Comparison of ENCODE assay signal across 10 mouse cellular contexts in the genomic region with DNA sequence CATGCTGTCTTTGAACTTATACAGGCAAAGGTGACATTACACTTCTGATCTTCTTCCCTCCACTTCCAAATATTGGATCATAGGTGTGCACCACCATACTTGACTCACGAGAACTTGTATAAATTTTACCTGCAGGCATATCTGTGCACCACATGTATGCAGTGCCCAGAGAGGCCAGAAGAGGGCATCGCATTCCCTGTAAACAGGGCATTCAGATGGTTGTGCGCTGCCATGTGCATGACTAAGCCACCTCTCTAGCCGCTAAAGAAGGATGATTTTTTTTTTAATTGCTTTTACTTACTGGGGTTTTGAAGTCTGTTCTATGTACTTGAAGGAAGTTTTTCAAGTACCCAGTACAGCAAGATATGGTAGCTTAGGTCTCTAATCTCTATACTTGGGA. TPM values are rescaled to one million over a fixed set of nuclear protein-coding genes. Genes with fewer than 3 reads are reported as not detected.
DNase-seq lines count a peak whose midpoint lies in the region; ATAC-seq and TF ChIP-seq lines count a peak whose summit lies in the region.
"Had no signal": no experiment of that assay in that cellular context is flagged by ENCODE, and none has a peak within 500 bp of the region (broad histone marks: within the 10 kb centered on the region; RNA-seq: fewer than 3 reads in every experiment).

No protein-coding gene starts in this region.

- peaks cover 11% of the 10 kb centered on the region for H3K27me3 ChIP-seq in E14TG2a.4 (ENCODE audit: insufficient read depth, low read length)
- H3K27me3 ChIP-seq in midbrain, embryonic 10.5 days (ENCODE audit: low read depth, poor library complexity, severe bottlenecking), result no peaks in the 10 kb centered on the region

- 89% methylated on average over 4 of the region's 4 CpGs for WGBS in midbrain, embryonic 10.5 days

- H3K4me3 ChIP-seq in layer of hippocampus, adult 2 months, result no peak overlapping the region
- H3K4me3 ChIP-seq in E14TG2a.4 (replicated peaks; ENCODE audit: low read length), result no peak overlapping the region
- H3K4me3 ChIP-seq in cortical plate, adult 2 months (ENCODE audit: insufficient read depth, low read length), result no peak overlapping the region
- H3K4me3 ChIP-seq in midbrain, embryonic 10.5 days, result no peak overlapping the region

- no peak overlapping the region for H3K27ac ChIP-seq in layer of hippocampus, adult 2 months
- H3K27ac ChIP-seq in cortical plate, adult 2 months (ENCODE audit: insufficient read depth, low read length), result no peak overlapping the region
- H3K27ac ChIP-seq in midbrain, embryonic 10.5 days (replicated peaks), result no peak overlapping the region

- H3K4me1 ChIP-seq in E14TG2a.4 (replicated peaks; ENCODE audit: low read depth, low read length), result peaks cover 31% of the 10 kb centered on the region
- H3K4me1 ChIP-seq in cortical plate, adult 2 months (ENCODE audit: control insufficient read depth, insufficient read depth, low read length), result no peaks in the 10 kb centered on the region
- no peaks in the 10 kb centered on the region for H3K4me1 ChIP-seq in midbrain, embryonic 10.5 days

- no peaks in the 10 kb centered on the region for H3K9me3 ChIP-seq in E14TG2a.4 (ENCODE audit: low read length)
- no peaks in the 10 kb centered on the region; the same call in 1 of the 2 replicates for H3K9me3 ChIP-seq in midbrain, embryonic 10.5 days (replicated peaks)

- no peaks in the 10 kb centered on the region for H3K36me3 ChIP-seq in E14TG2a.4 (ENCODE audit: insufficient read depth, low read length)
- no peaks in the 10 kb centered on the region for H3K36me3 ChIP-seq in midbrain, embryonic 10.5 days
- H3K36me3 ChIP-seq: G1E had no signal

- ATAC-seq in megakaryocyte-erythroid progenitor cell, adult 5-6 weeks (replicated peaks; ENCODE audit: low FRiP score, low TSS enrichment, poor library complexity, severe bottlenecking), result peak; percentile 58

- TF ChIP-seq POLR2A in cortical plate, adult 2 months (IDR thresholded peaks at IDR 0.05; ENCODE audit: extremely low read depth, insufficient read depth, low read length), result no peak

- peak; percentile 71 for TF ChIP-seq CTCF in layer of hippocampus, adult 2 months (conservative IDR thresholded peaks at IDR 0.05)
- TF ChIP-seq CTCF in E14TG2a.4 (conservative IDR thresholded peaks at IDR 0.05; ENCODE audit: low read length), result peak; percentile 93
- TF ChIP-seq CTCF in cortical plate, adult 2 months (IDR thresholded peaks at IDR 0.05; ENCODE audit: extremely low read depth, insufficient read depth, low read length), result peak; percentile 38

- DNase-seq in cerebellum, adult 11 months, result peak; percentile 29
- no peak for DNase-seq in cerebellum, adult 11-12 months
- no peak for DNase-seq in layer of hippocampus, adult 2 months (ENCODE audit: low spot score in 2 of 2)
- DNase-seq in layer of hippocampus, adult 9-10 months (ENCODE audit: low spot score), result no peak
- DNase-seq in midbrain, embryonic 10.5 days (ENCODE audit: low spot score), result no peak

RNA-seq across cellular contexts. Expression of a gene that starts 1.1 kb away (rescaled TPM):
- not detected for total RNA-seq in layer of hippocampus, adult 2 months (2021)
- polyA plus RNA-seq in cortical plate, adult 2 months (2012; rRNA removed), result 0.84 TPM in 1 of 2 replicates, not detected in the other
- total RNA-seq in megakaryocyte-erythroid progenitor cell, adult 5-6 weeks (2014; fragmentation: Nextera tagmentation), result not detected in 2 replicates
- not detected in 2 replicates for total RNA-seq in megakaryocyte-erythroid progenitor cell, adult 5-6 weeks (2017)
- polyA plus RNA-seq in midbrain, embryonic 10.5 days (2016; fragmentation: Nextera tagmentation; extraction: Ambion mirVana), result not detected in 2 replicates
- total RNA-seq: G1E; hematopoietic stem cell, adult 5-6 weeks had no signal
- polyA plus RNA-seq: G1E had no signal

RNA-seq across cellular contexts. Expression of a gene that starts 23.5 kb away (rescaled TPM):
- not detected for total RNA-seq in layer of hippocampus, adult 2 months (2021)
- not detected in 2 replicates for polyA plus RNA-seq in cortical plate, adult 2 months (2012; rRNA removed)
- total RNA-seq in megakaryocyte-erythroid progenitor cell, adult 5-6 weeks (2014; fragmentation: Nextera tagmentation), result not detected in 2 replicates
- total RNA-seq in megakaryocyte-erythroid progenitor cell, adult 5-6 weeks (2017), result not detected in 2 replicates
- 0.41 and 0.55 TPM in 2 replicates for polyA plus RNA-seq in midbrain, embryonic 10.5 days (2016; fragmentation: Nextera tagmentation; extraction: Ambion mirVana)
- total RNA-seq: G1E; hematopoietic stem cell, adult 5-6 weeks had no signal
- polyA plus RNA-seq: G1E had no signal

RNA-seq across cellular contexts. Expression of a gene that starts 27.1 kb away (rescaled TPM):
- 100 to 1,000 TPM; 105 to 107 TPM for total RNA-seq in layer of hippocampus, adult 2 months (2021)
- 99.9 and 105 TPM in 2 replicates for polyA plus RNA-seq in cortical plate, adult 2 months (2012; rRNA removed)
- total RNA-seq in megakaryocyte-erythroid progenitor cell, adult 5-6 weeks (2014; fragmentation: Nextera tagmentation), result 65.7 and 65.9 TPM in 2 replicates
- 24.1 and 34.2 TPM in 2 replicates for total RNA-seq in megakaryocyte-erythroid progenitor cell, adult 5-6 weeks (2017)
- 56.2 and 60.9 TPM in 2 replicates for polyA plus RNA-seq in midbrain, embryonic 10.5 days (2016; fragmentation: Nextera tagmentation; extraction: Ambion mirVana)

RNA-seq across cellular contexts. Expression of a gene that starts 31.3 kb away (rescaled TPM):
- 1 to 10 TPM; 8.9 to 9.0 TPM for total RNA-seq in layer of hippocampus, adult 2 months (2021)
- polyA plus RNA-seq in cortical plate, adult 2 months (2012; rRNA removed), result 8.5 and 9.0 TPM in 2 replicates
- 2.8 and 13.3 TPM in 2 replicates for total RNA-seq in megakaryocyte-erythroid progenitor cell, adult 5-6 weeks (2014; fragmentation: Nextera tagmentation)
- 2.2 and 8.0 TPM in 2 replicates for total RNA-seq in megakaryocyte-erythroid progenitor cell, adult 5-6 weeks (2017)
- 16.2 and 18.8 TPM in 2 replicates for polyA plus RNA-seq in midbrain, embryonic 10.5 days (2016; fragmentation: Nextera tagmentation; extraction: Ambion mirVana)

RNA-seq across cellular contexts. Expression of a gene that starts 31.4 kb away (rescaled TPM):
- total RNA-seq in layer of hippocampus, adult 2 months (2021), result 10 to 100 TPM; 15.3 to 16.9 TPM
- polyA plus RNA-seq in cortical plate, adult 2 months (2012; rRNA removed), result 9.0 and 9.2 TPM in 2 replicates
- total RNA-seq in megakaryocyte-erythroid progenitor cell, adult 5-6 weeks (2014; fragmentation: Nextera tagmentation), result 26.0 and 32.6 TPM in 2 replicates
- 62.6 and 135 TPM in 2 replicates for total RNA-seq in megakaryocyte-erythroid progenitor cell, adult 5-6 weeks (2017)
- polyA plus RNA-seq in midbrain, embryonic 10.5 days (2016; fragmentation: Nextera tagmentation; extraction: Ambion mirVana), result 48.5 and 48.9 TPM in 2 replicates

Comparison
In these comparisons a context has a peak if more than half of its experiments do, and no peak if none do; other contexts are left out.
1. CTCF ChIP-seq: peak in every context shown above with its lines; median percentile 93 in E14TG2a.4; 71 in layer of hippocampus, adult 2 months; 38 in cortical plate, adult 2 months.